Mouse (Mus musculus): ENCODE data around the gene Palm3. TPM values are rescaled to one million over a fixed set of nuclear protein-coding genes. Genes with fewer than 3 reads are reported as not detected.

Gene Palm3
- polyA plus RNA-seq, 1 experiment from 2014 or later = 3.6 TPM

- Histone ChIP-seq H3K4me1 (ENCODE audit: control insufficient read depth, insufficient read depth, low read length) (peaks cover 15% of the 10 kb centered on the region), H3K36me3 (ENCODE audit: control insufficient read depth, insufficient read depth, low read length) (no peaks in the 10 kb centered on the region), H3K4me3 (ENCODE audit: low read depth, low read length) (peak overlapping the region; percentile 54), H3K27ac (replicated peaks; ENCODE audit: low read depth, low read length) (no peak overlapping the region), H3K27me3 (replicated peaks; ENCODE audit: control insufficient read depth, insufficient read depth, low read length) (peaks cover 43% of the 10 kb centered on the region), H3K4me2 (ENCODE audit: low read depth, low read length) (peak overlapping the region; percentile 98), H3K9ac (ENCODE audit: low read depth, low read length) (peak overlapping the region; percentile 57), H3K9me3 (ENCODE audit: control insufficient read depth, low read length) (no peaks in the 10 kb centered on the region)
- peak; percentile 51; the same call in 1 of the 2 replicates for ATAC-seq (ENCODE audit: low read depth)
- peak; percentile 69 for DNase-seq (ENCODE audit: low spot score)
- WGBS = 5% methylated on average over 25 of the region's 83 CpGs
Measured at GRCm38 (mm10) chr8:84010625-84011611, 10.4 kb upstream of the Palm3 start.

- Histone ChIP-seq H3K27ac (replicated peaks; ENCODE audit: low read depth, low read length) (no peak within 1 kb of the TSS), H3K4me3 (ENCODE audit: low read depth, low read length) (peak within 1 kb of the TSS; percentile 54), H3K36me3 (ENCODE audit: control insufficient read depth, insufficient read depth, low read length) (no peaks in the 10 kb centered on the region), H3K27me3 (replicated peaks; ENCODE audit: control insufficient read depth, insufficient read depth, low read length) (peaks cover 43% of the 10 kb centered on the region), H3K4me1 (ENCODE audit: control insufficient read depth, insufficient read depth, low read length) (peaks cover 15% of the 10 kb centered on the region), H3K9me3 (ENCODE audit: control insufficient read depth, low read length) (no peaks in the 10 kb centered on the region), H3K9ac (ENCODE audit: low read depth, low read length) (peak within 1 kb of the TSS; percentile 57), H3K4me2 (ENCODE audit: low read depth, low read length) (peak within 1 kb of the TSS; percentile 98)
- WGBS = 1% methylated on average over 34 of the region's 45 CpGs
- no peak for DNase-seq (ENCODE audit: low spot score)
- ATAC-seq (ENCODE audit: low read depth) = no peak
Measured at GRCm38 (mm10) chr8:84011705-84012498, 9.4 kb upstream of the Palm3 start, which contains the start of gene 2210011C24Rik. 2210011C24Rik (minus strand) TSS chr8:84012171.

- Histone ChIP-seq H3K4me1 (ENCODE audit: control insufficient read depth, insufficient read depth, low read length) (peaks cover 15% of the 10 kb centered on the region), H3K27ac (replicated peaks; ENCODE audit: low read depth, low read length) (no peak overlapping the region), H3K4me2 (ENCODE audit: low read depth, low read length) (peak overlapping the region; percentile 98), H3K9ac (ENCODE audit: low read depth, low read length) (no peak overlapping the region), H3K4me3 (ENCODE audit: low read depth, low read length) (peak overlapping the region; percentile 54), H3K36me3 (ENCODE audit: control insufficient read depth, insufficient read depth, low read length) (no peaks in the 10 kb centered on the region), H3K9me3 (ENCODE audit: control insufficient read depth, low read length) (no peaks in the 10 kb centered on the region), H3K27me3 (replicated peaks; ENCODE audit: control insufficient read depth, insufficient read depth, low read length) (peaks cover 43% of the 10 kb centered on the region)
- no peak for DNase-seq (ENCODE audit: low spot score)
- ATAC-seq (ENCODE audit: low read depth) = no peak
- 7% methylated on average over 35 of the region's 35 CpGs for WGBS
Measured at GRCm38 (mm10) chr8:84012499-84013165, 8.6 kb upstream of the Palm3 start.

- no peak overlapping the region for H3K9ac ChIP-seq (ENCODE audit: low read depth, low read length)
- no peaks in the 10 kb centered on the region for H3K9me3 ChIP-seq (ENCODE audit: control insufficient read depth, low read length)
- H3K36me3 ChIP-seq (ENCODE audit: control insufficient read depth, insufficient read depth, low read length) = no peaks in the 10 kb centered on the region
- H3K27ac ChIP-seq (replicated peaks; ENCODE audit: low read depth, low read length) = no peak overlapping the region
- H3K4me1 ChIP-seq (ENCODE audit: control insufficient read depth, insufficient read depth, low read length) = peaks cover 11% of the 10 kb centered on the region
- no peak overlapping the region for H3K4me2 ChIP-seq (ENCODE audit: low read depth, low read length)
- H3K27me3 ChIP-seq (replicated peaks; ENCODE audit: control insufficient read depth, insufficient read depth, low read length) = peaks cover 33% of the 10 kb centered on the region
- no peak overlapping the region for H3K4me3 ChIP-seq (ENCODE audit: low read depth, low read length)
- ATAC-seq (ENCODE audit: low read depth) = no peak
- DNase-seq (ENCODE audit: low spot score) = no peak
- 93% methylated on average over 5 of the region's 5 CpGs for WGBS
Measured at GRCm38 (mm10) chr8:84015833-84016232, 5.4 kb upstream of the Palm3 start.

- DNase-seq (ENCODE audit: low spot score) = no peak
- 0 out of 2 replicates have a peak, but pooled peaks cover 8% of the 10 kb centered on the region for H3K27me3 ChIP-seq (replicated peaks; ENCODE audit: control insufficient read depth, insufficient read depth, low read length)
- ATAC-seq (ENCODE audit: low read depth) = no peak
- no peak overlapping the region for H3K4me3 ChIP-seq (ENCODE audit: low read depth, low read length)
- no peak overlapping the region for H3K9ac ChIP-seq (ENCODE audit: low read depth, low read length)
- H3K9me3 ChIP-seq (ENCODE audit: control insufficient read depth, low read length) = no peaks in the 10 kb centered on the region
- 0 out of 2 replicates have a peak, but pooled peaks cover 5% of the 10 kb centered on the region for H3K4me1 ChIP-seq (ENCODE audit: control insufficient read depth, insufficient read depth, low read length)
- no peak overlapping the region for H3K4me2 ChIP-seq (ENCODE audit: low read depth, low read length)
- WGBS = 83% methylated on average over 9 of the region's 9 CpGs
- no peak overlapping the region for H3K27ac ChIP-seq (replicated peaks; ENCODE audit: low read depth, low read length)
- H3K36me3 ChIP-seq (ENCODE audit: control insufficient read depth, insufficient read depth, low read length) = no peaks in the 10 kb centered on the region
Measured at GRCm38 (mm10) chr8:84019738-84020137, 1.5 kb upstream of the Palm3 start.

- no peak; the same call in 1 of the 2 replicates for ATAC-seq (ENCODE audit: low read depth)
Measured at GRCm38 (mm10) chr8:84021569-84021968, 298 bp downstream of the Palm3 start.

GRCm38 (mm10) chr8:84023085-84023484, 1.8 kb downstream of the Palm3 start:
- Histone ChIP-seq H3K9ac (ENCODE audit: low read depth, low read length) (no peak overlapping the region), H3K4me1 (ENCODE audit: control insufficient read depth, insufficient read depth, low read length) (peaks cover 5% of the 10 kb centered on the region; the same call in 1 of the 2 replicates), H3K27me3 (replicated peaks; ENCODE audit: control insufficient read depth, insufficient read depth, low read length) (0 out of 2 replicates have a peak, but pooled peaks cover 7% of the 10 kb centered on the region), H3K9me3 (ENCODE audit: control insufficient read depth, low read length) (no peaks in the 10 kb centered on the region), H3K27ac (replicated peaks; ENCODE audit: low read depth, low read length) (no peak overlapping the region), H3K4me2 (ENCODE audit: low read depth, low read length) (no peak overlapping the region), H3K36me3 (ENCODE audit: control insufficient read depth, insufficient read depth, low read length) (no peaks in the 10 kb centered on the region), H3K4me3 (ENCODE audit: low read depth, low read length) (no peak overlapping the region)
- DNase-seq (ENCODE audit: low spot score) (peak; percentile 52), ATAC-seq (ENCODE audit: low read depth) (no peak)
- WGBS = 28% methylated on average over 5 of the region's 5 CpGs

More at GRCm38 (mm10) chr8:84021569-84021968, 298 bp downstream of the Palm3 start:
- H3K4me2 ChIP-seq (ENCODE audit: low read depth, low read length) = peak overlapping the region; percentile 25
- no peaks in the 10 kb centered on the region for H3K36me3 ChIP-seq (ENCODE audit: control insufficient read depth, insufficient read depth, low read length)
- H3K27me3 ChIP-seq (replicated peaks; ENCODE audit: control insufficient read depth, insufficient read depth, low read length) = 0 out of 2 replicates have a peak, but pooled peaks cover 7% of the 10 kb centered on the region
- no peak overlapping the region for H3K9ac ChIP-seq (ENCODE audit: low read depth, low read length)
- no peak overlapping the region for H3K27ac ChIP-seq (replicated peaks; ENCODE audit: low read depth, low read length)
- WGBS = 50% methylated on average over 12 of the region's 12 CpGs
- peaks cover 5% of the 10 kb centered on the region; the same call in 1 of the 2 replicates for H3K4me1 ChIP-seq (ENCODE audit: control insufficient read depth, insufficient read depth, low read length)
- no peaks in the 10 kb centered on the region for H3K9me3 ChIP-seq (ENCODE audit: control insufficient read depth, low read length)
- H3K4me3 ChIP-seq (ENCODE audit: low read depth, low read length) = 0 out of 2 replicates have a peak overlapping the region, but pooled peaks have one; percentile 2
- DNase-seq (ENCODE audit: low spot score) = no peak

- Histone ChIP-seq H3K36me3 (ENCODE audit: control insufficient read depth, insufficient read depth, low read length) (no peaks in the 10 kb centered on the region), H3K9me3 (ENCODE audit: control insufficient read depth, low read length) (no peaks in the 10 kb centered on the region), H3K27ac (replicated peaks; ENCODE audit: low read depth, low read length) (no peak overlapping the region), H3K4me3 (ENCODE audit: low read depth, low read length) (no peak overlapping the region), H3K4me2 (ENCODE audit: low read depth, low read length) (no peak overlapping the region), H3K4me1 (ENCODE audit: control insufficient read depth, insufficient read depth, low read length) (peaks cover 5% of the 10 kb centered on the region; the same call in 1 of the 2 replicates), H3K27me3 (replicated peaks; ENCODE audit: control insufficient read depth, insufficient read depth, low read length) (0 out of 2 replicates have a peak, but pooled peaks cover 7% of the 10 kb centered on the region), H3K9ac (ENCODE audit: low read depth, low read length) (no peak overlapping the region)
- 68% methylated on average over 1 of the region's 1 CpGs for WGBS
- ATAC-seq (ENCODE audit: low read depth) (no peak), DNase-seq (ENCODE audit: low spot score) (no peak)
Measured at GRCm38 (mm10) chr8:84023631-84024030, 2.4 kb downstream of the Palm3 start.

Data from embryonic facial prominence, embryonic 14.5 days (tissue).